Mouse (Mus musculus) left cerebral cortex, postnatal 10 days (tissue): ENCODE measurements around the gene Ptbp2. TPM values are rescaled to one million over a fixed set of nuclear protein-coding genes. Genes with fewer than 3 reads are reported as not detected.

Source experiments
- DNase-seq, 2 experiments: peaks; one replicate each; pipeline ENCODE4 v3.0.0; 2021 to 2022; ENCODE audit warnings: low spot score in 2 of 2, mixed read lengths in 1 of 2; ENCODE audit errors: extremely low spot score in 1 of 2
- intact Hi-C: fragments of 180-260 bp; cut with DNase I; formaldehyde crosslinking; loops from one replicate; pipeline ENCODE4 v1.15.1; 2025
- microRNA-seq: library from miRNA; unstranded; fragments of <30 nt; microRNA quantifications from one replicate; pipeline ENCODE4 v1.2.0, GENCODE M21; 2022
- total RNA-seq, 2 experiments: library from RNA; stranded (reverse); gene quantifications; 2 replicates each; pipeline ENCODE4 v1.2.3; 2021

The Ptbp2 gene
- total RNA-seq, 2 experiments from 2014 or later = 158 to 167 TPM

GRCm38 (mm10) chr3:119712066-119712465 lies 72.2 kb downstream of the Ptbp2 start:
- no peak for DNase-seq
- intact Hi-C loops = no loop called here

DNA sequence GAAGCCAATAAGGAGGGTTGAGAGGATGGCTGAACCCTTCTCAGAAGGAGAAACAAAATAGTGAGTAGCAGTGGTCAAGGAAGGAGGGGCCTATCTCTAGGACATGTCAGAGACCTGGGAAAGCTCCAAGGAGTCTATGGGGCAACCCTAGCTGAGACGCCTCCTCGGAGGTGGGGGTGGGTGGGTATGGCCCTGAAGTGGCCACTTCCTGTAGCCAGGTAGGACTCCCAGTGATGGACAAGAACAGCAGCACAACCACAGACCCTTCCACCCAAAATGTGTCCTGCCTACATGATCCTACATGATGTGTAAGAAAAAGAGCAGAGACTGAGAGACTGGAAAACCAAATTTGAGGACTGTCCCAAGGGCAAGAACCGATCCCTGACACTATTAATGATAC lies 72.8 kb downstream of the Ptbp2 start:
- intact Hi-C loops = no loop called here
- DNase-seq = no peak

- no peak for DNase-seq
- intact Hi-C loops = no loop called here
Observed at GRCm38 (mm10) chr3:119701467-119701866, 82.8 kb downstream of the Ptbp2 start.

GRCm38 (mm10) chr3:119684741-119685140 lies 99.5 kb downstream of the Ptbp2 start:
- DNase-seq = no peak
- intact Hi-C loops = no loop called here

Small RNA genes within 50 kb of the gene (microRNA-seq; reads per million reads assigned to microRNA genes)
- not detected for gene Gm24744
